Mouse (Mus musculus): ENCODE measurements at regions not wholly inside any gene's neighbourhood (a gene's known extent, or its start where the extent isn't known, plus 50 kb on each side); places are given as distances from the start of the nearest gene placed in this dataset.

- H3ac ChIP-seq (ENCODE audit: control insufficient read depth, insufficient read length, low read depth) = no peak overlapping the region
- H3K79me3 ChIP-seq (ENCODE audit: low read depth) = no peaks in the 10 kb centered on the region
- TF ChIP-seq MYOD1 (IDR thresholded peaks at IDR 0.05; ENCODE audit: control insufficient read depth, insufficient read length, low read depth) (no peak), CEBPB (IDR thresholded peaks at IDR 0.05; ENCODE audit: low read depth) (no peak), FOSL1 (IDR thresholded peaks at IDR 0.05; ENCODE audit: insufficient read depth, low read length, poor library complexity, severe bottlenecking) (no peak), USF1 (IDR thresholded peaks at IDR 0.05; ENCODE audit: low read depth) (no peak), CTCF (IDR thresholded peaks at IDR 0.05; ENCODE audit: control insufficient read depth, insufficient read depth, insufficient read length) (no peak), MYOG (IDR thresholded peaks at IDR 0.05; ENCODE audit: control insufficient read depth, extremely low read depth, insufficient read length) (no peak), MAX (IDR thresholded peaks at IDR 0.05) (no peak)
- no peaks in the 10 kb centered on the region for H3K27me3 ChIP-seq (ENCODE audit: control insufficient read depth, insufficient read depth, insufficient read length)
- H3K36me3 ChIP-seq (ENCODE audit: control insufficient read depth, insufficient read depth) = no peaks in the 10 kb centered on the region
- no peaks in the 10 kb centered on the region for H3K79me2 ChIP-seq (ENCODE audit: control insufficient read depth, insufficient read depth)
- no peak overlapping the region for H3K4me3 ChIP-seq (ENCODE audit: insufficient read depth, poor library complexity, severe bottlenecking)
Observed at GRCm38 (mm10) chr13:16705217-16706104, 693.8 kb downstream of the Inhba start.

- no peak overlapping the region for H3K4me3 ChIP-seq (ENCODE audit: insufficient read depth, poor library complexity, severe bottlenecking)
- H3ac ChIP-seq (ENCODE audit: control insufficient read depth, insufficient read length, low read depth) = no peak overlapping the region
- no peak for TF ChIP-seq CEBPB (IDR thresholded peaks at IDR 0.05; ENCODE audit: low read depth)
- H3K36me3 ChIP-seq (ENCODE audit: control insufficient read depth, insufficient read depth) = no peaks in the 10 kb centered on the region
- no peaks in the 10 kb centered on the region for H3K27me3 ChIP-seq (ENCODE audit: control insufficient read depth, insufficient read depth, insufficient read length)
- H3K79me2 ChIP-seq (ENCODE audit: control insufficient read depth, insufficient read depth) = no peaks in the 10 kb centered on the region
- H3K79me3 ChIP-seq (ENCODE audit: low read depth) = no peaks in the 10 kb centered on the region
Observed at GRCm38 (mm10) chr13:16706105-16706442, 694.4 kb downstream of the Inhba start.

GRCm38 (mm10) chr13:16715296-16715960, 703.8 kb downstream of the Inhba start:
- Histone ChIP-seq H3K79me2 (ENCODE audit: control insufficient read depth, insufficient read depth) (no peaks in the 10 kb centered on the region), H3K36me3 (ENCODE audit: control insufficient read depth, insufficient read depth) (no peaks in the 10 kb centered on the region), H3ac (ENCODE audit: control insufficient read depth, insufficient read length, low read depth) (no peak overlapping the region), H3K79me3 (ENCODE audit: low read depth) (no peaks in the 10 kb centered on the region), H3K4me3 (ENCODE audit: insufficient read depth, poor library complexity, severe bottlenecking) (no peak overlapping the region), H3K27me3 (ENCODE audit: control insufficient read depth, insufficient read depth, insufficient read length) (no peaks in the 10 kb centered on the region)
- TF ChIP-seq CEBPB (IDR thresholded peaks at IDR 0.05; ENCODE audit: low read depth) = peak; percentile 98
- no peak for TF ChIP-seq MYOG (IDR thresholded peaks at IDR 0.05; ENCODE audit: control insufficient read depth, extremely low read depth, insufficient read length)
- TF ChIP-seq MAX (IDR thresholded peaks at IDR 0.05) = peak; percentile 47
- no peak for TF ChIP-seq CTCF (IDR thresholded peaks at IDR 0.05; ENCODE audit: control insufficient read depth, insufficient read depth, insufficient read length)
- TF ChIP-seq FOSL1 (IDR thresholded peaks at IDR 0.05; ENCODE audit: insufficient read depth, low read length, poor library complexity, severe bottlenecking) = peak; percentile 68
- no peak for TF ChIP-seq USF1 (IDR thresholded peaks at IDR 0.05; ENCODE audit: low read depth)
- peak; percentile 75 for TF ChIP-seq MYOD1 (IDR thresholded peaks at IDR 0.05; ENCODE audit: control insufficient read depth, insufficient read length, low read depth)

- TF ChIP-seq MYOG (IDR thresholded peaks at IDR 0.05; ENCODE audit: control insufficient read depth, extremely low read depth, insufficient read length) (no peak), CTCF (IDR thresholded peaks at IDR 0.05; ENCODE audit: control insufficient read depth, insufficient read depth, insufficient read length) (no peak), MAX (IDR thresholded peaks at IDR 0.05) (no peak), MYOD1 (IDR thresholded peaks at IDR 0.05; ENCODE audit: control insufficient read depth, insufficient read length, low read depth) (no peak)
- no peak overlapping the region for H3K4me3 ChIP-seq (ENCODE audit: insufficient read depth, poor library complexity, severe bottlenecking)
- no peaks in the 10 kb centered on the region for H3K27me3 ChIP-seq (ENCODE audit: control insufficient read depth, insufficient read depth, insufficient read length)
- H3K36me3 ChIP-seq (ENCODE audit: control insufficient read depth, insufficient read depth) = no peaks in the 10 kb centered on the region
- H3ac ChIP-seq (ENCODE audit: control insufficient read depth, insufficient read length, low read depth) = no peak overlapping the region
- H3K79me2 ChIP-seq (ENCODE audit: control insufficient read depth, insufficient read depth) = no peaks in the 10 kb centered on the region
- H3K79me3 ChIP-seq (ENCODE audit: low read depth) = no peaks in the 10 kb centered on the region
Observed at GRCm38 (mm10) chr13:16716340-16716739, 704.7 kb downstream of the Inhba start.

GRCm38 (mm10) chr13:16716796-16717749, 705.4 kb downstream of the Inhba start:
- Histone ChIP-seq H3K36me3 (ENCODE audit: control insufficient read depth, insufficient read depth) (no peaks in the 10 kb centered on the region), H3ac (ENCODE audit: control insufficient read depth, insufficient read length, low read depth) (no peak overlapping the region)
- TF ChIP-seq MAX (IDR thresholded peaks at IDR 0.05) (no peak), CEBPB (IDR thresholded peaks at IDR 0.05; ENCODE audit: low read depth) (peak; percentile 38), FOSL1 (IDR thresholded peaks at IDR 0.05; ENCODE audit: insufficient read depth, low read length, poor library complexity, severe bottlenecking) (peak; percentile 59)

More at GRCm38 (mm10) chr13:16716796-16717749, 705.4 kb downstream of the Inhba start:
- H3K27me3 ChIP-seq (ENCODE audit: control insufficient read depth, insufficient read depth, insufficient read length) = no peaks in the 10 kb centered on the region
- no peak overlapping the region for H3K4me3 ChIP-seq (ENCODE audit: insufficient read depth, poor library complexity, severe bottlenecking)
- H3K79me2 ChIP-seq (ENCODE audit: control insufficient read depth, insufficient read depth) = no peaks in the 10 kb centered on the region
- H3K79me3 ChIP-seq (ENCODE audit: low read depth) = no peaks in the 10 kb centered on the region

Data from C2C12 (cell line).